Mouse (Mus musculus): Measurements from ENCODE around the gene Ropn1.

GRCm38 (mm10) chr16:34643511-34644259, 6.0 kb upstream of the Ropn1 start:
- TF ChIP-seq CTCF (IDR thresholded peaks at IDR 0.05; ENCODE audit: control insufficient read depth, insufficient read depth, insufficient read length): no peak
- TF ChIP-seq MAX (IDR thresholded peaks at IDR 0.05): no peak
- TF ChIP-seq USF1 (IDR thresholded peaks at IDR 0.05; ENCODE audit: low read depth): no peak
- TF ChIP-seq MYOD1 (IDR thresholded peaks at IDR 0.05; ENCODE audit: control insufficient read depth, insufficient read length, low read depth): no peak

Data from C2C12 (cell line).